Mouse (Mus musculus) olfactory bulb, adult 2 months (tissue): ENCODE measurements around the gene Nppa.

Experiments used
- CTCF ChIP-seq: fragments of 200-500 bp; IDR thresholded peaks from 2 replicates; pipeline ENCODE4 v1.5.1; 2012; ENCODE audit warnings: low read depth, mild to moderate bottlenecking, low read length, moderate library complexity; ENCODE audit not compliant: insufficient read depth
- POLR2A ChIP-seq: fragments of 200-500 bp; IDR thresholded peaks from 2 replicates; pipeline ENCODE4 v1.6.1; 2012; ENCODE audit warnings: mild to moderate bottlenecking, low read depth, low read length, moderate library complexity; ENCODE audit not compliant: insufficient read depth

DNA sequence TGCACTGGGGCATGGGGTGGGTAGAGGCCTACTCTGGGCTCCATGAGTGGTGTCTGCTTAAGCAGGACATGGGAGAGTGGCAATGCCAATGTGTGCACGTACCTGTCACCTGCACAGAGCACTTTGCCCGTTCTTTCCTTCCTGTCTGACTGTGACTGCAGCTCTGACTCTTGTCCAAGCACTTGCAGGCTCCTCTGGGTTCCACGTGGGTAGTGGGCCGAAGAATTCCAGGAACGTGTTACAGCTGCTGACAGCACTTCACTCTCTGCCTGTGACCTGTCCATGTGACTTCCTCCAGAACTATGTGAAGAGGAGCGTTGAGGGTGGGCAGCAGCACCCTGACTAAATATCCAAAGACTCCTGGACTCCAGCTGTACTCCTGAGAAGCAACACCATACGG is 34.8 kb upstream of the Nppa start:
- TF ChIP-seq POLR2A (no peak), CTCF (no peak)
